Mouse (Mus musculus) right cerebral cortex, adult 18-20 months (tissue): ENCODE results near the gene Fam208a.

ENCODE experiments used
- DNase-seq: peaks from one replicate; pipeline ENCODE4 v3.0.0; 2022; ENCODE audit warnings: mixed read lengths

The Fam208a gene

DNA sequence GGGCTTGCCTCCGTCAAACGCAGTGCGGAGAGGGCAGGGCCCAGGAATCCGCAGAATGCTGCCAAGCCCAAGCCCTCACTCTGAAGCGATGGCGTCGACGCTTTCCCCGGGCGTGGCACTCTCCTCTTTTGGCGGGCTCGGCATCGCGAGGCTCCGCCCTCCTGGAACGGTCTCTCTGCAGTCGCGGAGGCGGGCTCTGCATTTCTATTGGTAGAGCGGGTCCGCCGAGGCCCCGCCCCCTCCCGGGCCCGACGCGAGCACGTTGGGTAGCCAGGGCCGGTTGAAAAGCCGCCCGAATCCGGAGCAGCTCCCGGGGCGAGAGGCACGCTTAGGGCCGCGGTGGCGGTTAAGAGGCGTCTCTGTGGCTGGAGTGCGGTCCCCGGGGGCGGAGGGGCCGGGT is at the start of gene Fam208a:
Fam208a (plus strand) TSS at position 262 of the 400 bp plus-strand sequence.
- peak; percentile 95 for DNase-seq

DNA sequence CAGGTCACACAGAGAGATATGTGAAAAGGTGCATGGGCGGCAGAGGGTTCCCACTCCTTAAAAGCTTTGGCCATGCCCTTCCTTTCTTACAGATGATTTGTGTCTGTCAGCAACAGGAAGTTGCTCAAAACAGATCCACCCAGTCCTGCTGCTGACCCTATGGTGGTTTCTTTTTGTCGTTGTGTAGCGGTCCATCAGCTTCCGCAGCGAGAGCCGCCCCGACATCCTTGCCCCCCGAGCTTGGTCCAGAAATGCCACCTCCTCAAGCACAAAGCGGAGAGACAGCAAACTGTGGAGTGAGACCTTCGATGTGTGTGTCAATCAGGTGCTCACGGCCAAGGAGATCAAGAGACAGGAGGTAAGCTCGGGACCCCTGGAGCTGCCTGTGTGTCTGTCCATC is 49.2 kb upstream of the Fam208a start:
- no peak for DNase-seq

- no peak for DNase-seq
Observed at GRCm38 (mm10) chr14:27381459-27381858, 47.2 kb upstream of the Fam208a start.

- no peak for DNase-seq
Observed at GRCm38 (mm10) chr14:27383321-27383830, 45.3 kb upstream of the Fam208a start.

GRCm38 (mm10) chr14:27384143-27384542 is 44.5 kb upstream of the Fam208a start:
- no peak for DNase-seq

- DNase-seq = no peak
Observed at GRCm38 (mm10) chr14:27388616-27389015, 40.0 kb upstream of the Fam208a start.

DNA sequence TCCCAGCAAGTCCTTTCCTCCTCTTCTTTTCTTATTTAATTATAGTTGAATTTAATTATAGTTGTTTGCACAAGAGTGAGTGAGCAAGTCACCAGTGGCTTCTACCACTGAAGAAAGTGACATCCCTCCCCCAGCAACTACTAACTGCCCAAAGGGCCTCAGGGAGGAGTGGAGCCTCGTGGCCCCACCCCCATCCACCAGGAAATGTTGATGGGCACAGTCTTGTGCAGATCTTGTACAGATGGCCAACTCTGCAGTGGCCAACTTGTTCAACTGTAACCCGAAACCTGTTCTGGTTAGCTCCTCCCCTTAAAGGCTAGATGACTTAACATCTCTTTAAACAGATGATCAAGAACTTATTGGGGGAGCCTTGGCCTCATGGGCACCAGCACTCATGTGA is 38.9 kb upstream of the Fam208a start:
- DNase-seq = no peak

- DNase-seq = no peak
Observed at GRCm38 (mm10) chr14:27390663-27391062, 38.0 kb upstream of the Fam208a start.

DNA sequence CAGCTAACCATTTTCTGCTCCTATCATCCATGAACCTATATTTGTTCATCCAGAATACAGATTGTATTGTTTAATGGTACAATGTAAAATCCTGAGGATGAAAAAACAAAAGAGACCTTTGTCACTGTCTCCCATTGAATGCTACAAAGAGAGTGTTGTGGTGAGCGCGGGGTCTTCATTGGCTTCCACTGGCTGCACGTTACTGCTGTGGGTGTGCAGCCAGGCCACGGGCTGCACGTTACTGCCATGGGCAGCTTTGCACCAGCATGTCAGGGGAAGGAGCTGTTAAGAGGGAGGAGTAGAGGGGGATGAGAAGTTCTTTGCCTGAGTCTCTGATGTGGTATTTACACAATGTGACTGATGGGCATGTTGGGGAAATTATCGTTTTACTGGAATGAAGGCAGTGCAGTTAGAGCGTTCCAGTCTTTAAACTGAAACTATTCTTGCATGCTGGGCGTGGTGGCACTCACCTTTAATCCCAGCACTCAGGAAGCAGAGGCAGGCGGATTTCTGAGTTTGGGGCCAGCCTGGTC is 36.8 kb upstream of the Fam208a start:
- DNase-seq = no peak

DNA sequence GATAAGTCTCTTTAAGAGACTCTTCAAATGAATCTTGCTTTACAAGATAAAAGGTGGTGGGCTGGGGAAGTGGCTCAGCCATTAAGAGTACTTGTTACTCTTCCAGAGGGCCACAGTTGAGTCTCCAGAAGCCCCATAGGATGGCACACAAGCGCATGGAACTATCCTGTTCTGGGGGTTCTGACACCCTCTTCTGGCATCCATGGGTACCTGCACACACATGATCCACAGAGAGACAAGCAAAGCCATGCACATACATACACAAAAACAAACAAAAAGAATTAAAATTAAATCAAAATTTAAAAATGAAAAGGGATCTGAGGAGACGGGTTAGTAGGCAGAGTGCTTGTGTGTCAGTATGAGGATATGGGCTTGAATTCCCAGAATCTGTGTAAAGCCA is 36.0 kb upstream of the Fam208a start:
- no peak for DNase-seq

- DNase-seq = no peak
Observed at GRCm38 (mm10) chr14:27393806-27394205, 34.8 kb upstream of the Fam208a start.

DNA sequence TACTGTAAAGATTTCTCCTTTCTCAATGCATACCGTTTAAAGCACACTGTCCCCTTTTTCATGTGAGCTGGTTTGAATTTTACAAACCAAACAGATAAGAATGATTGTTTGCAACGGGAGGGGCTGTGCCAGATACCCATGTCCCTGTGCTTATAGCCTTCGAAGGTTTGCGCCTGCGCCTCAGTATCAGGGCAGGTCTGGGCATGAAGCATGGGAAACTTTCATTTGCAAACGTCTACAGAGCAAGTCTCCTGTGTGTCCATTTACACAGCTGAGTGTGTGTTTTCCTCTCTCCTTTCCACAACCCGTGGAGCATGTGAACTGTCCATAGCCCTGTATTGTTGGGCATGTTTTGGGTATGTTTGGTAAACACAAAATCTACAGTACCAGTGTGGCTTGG is 32.2 kb upstream of the Fam208a start:
- no peak for DNase-seq

- DNase-seq = no peak
Observed at GRCm38 (mm10) chr14:27397526-27397925, 31.1 kb upstream of the Fam208a start.

DNA sequence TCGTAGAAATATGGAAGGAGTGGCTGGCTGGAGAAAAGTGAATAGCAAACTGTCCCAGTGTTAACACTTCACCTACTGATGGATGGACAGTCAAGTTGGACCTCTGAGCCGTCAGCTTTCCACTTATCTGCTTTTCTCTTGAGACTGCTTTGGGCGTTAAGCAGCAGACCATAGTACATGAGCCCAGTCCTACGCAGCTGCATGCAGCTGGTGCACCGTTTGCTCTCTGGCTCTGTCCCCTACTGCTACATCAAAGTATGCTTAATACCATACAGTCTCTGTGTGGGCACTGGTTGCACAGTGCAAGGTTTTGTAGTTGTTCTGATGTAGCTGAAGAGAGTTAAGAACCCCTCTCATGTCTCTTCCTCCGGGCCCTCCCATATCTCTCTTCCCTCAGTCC is 28.1 kb upstream of the Fam208a start:
- no peak for DNase-seq

- DNase-seq = no peak
Observed at GRCm38 (mm10) chr14:27401717-27402278, 26.8 kb upstream of the Fam208a start.

- DNase-seq = no peak
Observed at GRCm38 (mm10) chr14:27402332-27403250, 26.0 kb upstream of the Fam208a start.

- no peak for DNase-seq
Observed at GRCm38 (mm10) chr14:27405452-27405851, 23.2 kb upstream of the Fam208a start.

GRCm38 (mm10) chr14:27405947-27406346 is 22.7 kb upstream of the Fam208a start:
- DNase-seq = no peak

DNA sequence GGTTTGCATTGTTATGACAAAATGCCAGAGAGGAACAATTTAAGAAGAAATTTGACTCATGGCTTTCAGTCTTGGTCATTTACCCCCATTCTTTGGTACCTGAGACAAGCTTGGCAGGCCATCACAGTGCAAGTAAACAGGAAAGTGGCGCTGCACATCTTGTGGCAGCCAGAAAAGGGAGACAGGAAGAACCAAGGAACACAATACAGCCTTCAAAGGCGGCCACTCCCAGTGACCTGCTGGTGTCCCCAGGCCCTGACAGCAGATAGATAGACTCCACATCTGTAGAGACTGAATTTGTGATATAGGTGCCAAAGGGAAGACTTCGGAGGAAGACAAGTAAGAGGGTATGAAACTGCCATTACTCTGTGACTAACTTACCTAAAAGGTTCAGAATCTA is 20.4 kb upstream of the Fam208a start:
- no peak for DNase-seq

DNA sequence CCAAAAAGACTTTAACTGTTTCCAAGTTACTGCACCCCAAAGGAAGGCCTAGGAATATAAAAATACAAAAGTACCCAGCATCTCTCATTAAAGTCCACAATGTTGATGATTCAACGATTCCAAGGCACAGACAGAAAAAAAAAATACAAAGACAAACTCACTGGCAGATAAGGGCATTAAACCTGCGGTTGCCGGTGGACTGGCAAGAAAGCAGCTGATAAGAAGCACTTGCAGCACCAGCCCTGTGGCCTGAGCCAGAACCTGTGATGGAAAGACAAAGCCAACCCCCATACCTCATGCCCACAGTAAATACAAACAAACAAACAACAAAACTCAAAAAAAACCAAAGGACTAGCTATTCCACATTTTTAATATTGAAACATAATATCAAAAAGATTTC is 19.0 kb upstream of the Fam208a start:
- DNase-seq = no peak

- no peak for DNase-seq
Observed at GRCm38 (mm10) chr14:27411492-27411891, 17.1 kb upstream of the Fam208a start.

- DNase-seq = no peak
Observed at GRCm38 (mm10) chr14:27412699-27413098, 15.9 kb upstream of the Fam208a start.

GRCm38 (mm10) chr14:27413961-27414360 is 14.7 kb upstream of the Fam208a start:
- DNase-seq = peak; percentile 17

- no peak for DNase-seq
Observed at GRCm38 (mm10) chr14:27420816-27421215, 7.8 kb upstream of the Fam208a start.
